Mouse (Mus musculus): ENCODE data around the gene Unc79. TPM values are rescaled to one million over a fixed set of nuclear protein-coding genes. Genes with fewer than 3 reads are reported as not detected.

Unc79 gene
- total RNA-seq (2018; cell fraction: chromatin; rRNA removed): under 1 TPM in 5 of 26 experiments, not detected in 21; 0.08 to 0.37 (median 0.20) TPM
- total RNA-seq (2018; cell fraction: cytosol; rRNA removed): under 1 TPM in 1 of 26 experiments, not detected in 25; 0.41 TPM
- total RNA-seq (2018; cell fraction: nucleus; rRNA removed): under 1 TPM in 3 of 26 experiments, not detected in 23; 0.10 to 0.26 (median 0.11) TPM
- 0.01 TPM in 1 of 3 replicates, not detected in the others for polyA plus RNA-seq (2018)

- Histone ChIP-seq H3K36me3 (ENCODE audit: inconsistent target) (no peaks in the 10 kb centered on the region), H3K27ac (no peak within 1 kb of the TSS), H3K79me2 (ENCODE audit: inconsistent target) (no peaks in the 10 kb centered on the region), H3K4me3 (ENCODE audit: inconsistent target) (no peak within 1 kb of the TSS)
- 2% methylated on average over 48 of the region's 48 CpGs for WGBS (ENCODE audit: missing documents)
Measured at GRCm38 (mm10) chr12:102948778-102949394, at the start of gene Unc79. Gene Unc79, plus strand, starts transcription at chr12:102948859.

- Histone ChIP-seq H3K4me3 (ENCODE audit: inconsistent target) (no peak within 1 kb of the TSS), H3K79me2 (ENCODE audit: inconsistent target) (no peaks in the 10 kb centered on the region), H3K27ac (no peak within 1 kb of the TSS), H3K36me3 (ENCODE audit: inconsistent target) (no peaks in the 10 kb centered on the region)
- 91% methylated on average over 17 of the region's 17 CpGs for WGBS (ENCODE audit: missing documents)
Measured at GRCm38 (mm10) chr12:102899091-102899490, 49.6 kb upstream of the Unc79 start, which contains the start of gene Cox8c. Gene Cox8c, plus strand, starts transcription at chr12:102899316.

GRCm38 (mm10) chr12:102908191-102908590 lies 40.5 kb upstream of the Unc79 start:
- no peaks in the 10 kb centered on the region for H3K79me2 ChIP-seq (ENCODE audit: inconsistent target)
- H3K36me3 ChIP-seq (ENCODE audit: inconsistent target): no peaks in the 10 kb centered on the region
- 76% methylated on average over 3 of the region's 3 CpGs for WGBS (ENCODE audit: missing documents)
- no peak overlapping the region for H3K4me3 ChIP-seq (ENCODE audit: inconsistent target)
- no peak overlapping the region for H3K27ac ChIP-seq

- WGBS (ENCODE audit: missing documents): 18% methylated on average over 2 of the region's 2 CpGs
- Histone ChIP-seq H3K4me3 (ENCODE audit: inconsistent target) (no peak overlapping the region), H3K27ac (no peak overlapping the region), H3K79me2 (ENCODE audit: inconsistent target) (no peaks in the 10 kb centered on the region), H3K36me3 (ENCODE audit: inconsistent target) (no peaks in the 10 kb centered on the region)
Measured at GRCm38 (mm10) chr12:102916073-102916472, 32.6 kb upstream of the Unc79 start.

DNA sequence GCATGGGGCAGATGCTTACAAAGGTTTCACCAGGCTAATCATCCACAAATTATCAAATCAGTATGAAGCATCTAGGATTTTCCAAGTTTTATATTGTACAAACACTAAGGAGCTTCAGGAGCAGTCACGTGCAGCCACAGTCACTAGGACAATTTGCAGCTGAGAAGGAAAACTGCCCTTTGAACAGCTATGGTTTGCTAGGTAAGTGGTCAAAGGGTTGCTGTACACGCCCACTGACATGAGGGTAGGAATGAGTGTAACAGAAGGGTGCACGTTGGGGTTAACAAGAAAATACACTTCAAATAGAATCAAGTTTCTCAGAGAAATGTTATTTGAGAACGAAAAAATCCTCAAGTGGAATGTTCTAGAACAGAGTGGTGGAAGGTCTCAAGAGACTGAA lies 18.9 kb upstream of the Unc79 start:
- H3K36me3 ChIP-seq (ENCODE audit: inconsistent target): no peaks in the 10 kb centered on the region
- no peak overlapping the region for H3K27ac ChIP-seq
- H3K79me2 ChIP-seq (ENCODE audit: inconsistent target): no peaks in the 10 kb centered on the region
- 78% methylated on average over 4 of the region's 4 CpGs for WGBS (ENCODE audit: missing documents)
- no peak overlapping the region for H3K4me3 ChIP-seq (ENCODE audit: inconsistent target)

GRCm38 (mm10) chr12:102930335-102930734 lies 18.3 kb upstream of the Unc79 start:
- H3K36me3 ChIP-seq (ENCODE audit: inconsistent target): no peaks in the 10 kb centered on the region
- H3K4me3 ChIP-seq (ENCODE audit: inconsistent target): no peak overlapping the region
- H3K27ac ChIP-seq: no peak overlapping the region
- 50% methylated on average over 1 of the region's 1 CpGs for whole genome bisulfite sequencing (ENCODE audit: missing documents)
- no peaks in the 10 kb centered on the region for H3K79me2 ChIP-seq (ENCODE audit: inconsistent target)

DNA sequence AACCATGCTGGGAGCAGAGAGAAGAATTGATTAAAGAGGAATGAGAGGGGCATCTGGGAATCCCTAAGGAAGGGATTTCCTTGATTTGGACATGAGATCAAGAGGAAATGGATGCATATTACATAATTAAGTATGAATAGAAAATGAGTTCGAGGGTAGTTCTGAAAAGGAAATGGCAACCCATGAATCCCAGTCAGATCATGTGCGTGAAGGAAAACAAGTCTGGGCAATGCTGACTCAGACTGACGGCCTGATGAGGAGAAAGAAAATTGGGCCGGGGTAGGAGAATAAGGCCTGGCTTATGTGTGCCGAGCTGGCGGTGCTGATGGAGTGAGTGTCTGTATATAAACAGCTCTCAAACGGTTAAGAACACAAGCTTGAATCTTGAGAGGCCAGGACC lies 17.9 kb upstream of the Unc79 start:
- H3K4me3 ChIP-seq (ENCODE audit: inconsistent target): no peak overlapping the region
- no peaks in the 10 kb centered on the region for H3K36me3 ChIP-seq (ENCODE audit: inconsistent target)
- 84% methylated on average over 7 of the region's 7 CpGs for WGBS (ENCODE audit: missing documents)
- no peak overlapping the region for H3K27ac ChIP-seq
- no peaks in the 10 kb centered on the region for H3K79me2 ChIP-seq (ENCODE audit: inconsistent target)

GRCm38 (mm10) chr12:102935892-102936291 lies 12.8 kb upstream of the Unc79 start:
- WGBS (ENCODE audit: missing documents): 73% methylated on average over 1 of the region's 1 CpGs
- Histone ChIP-seq H3K36me3 (ENCODE audit: inconsistent target) (no peaks in the 10 kb centered on the region), H3K27ac (no peak overlapping the region), H3K79me2 (ENCODE audit: inconsistent target) (no peaks in the 10 kb centered on the region), H3K4me3 (ENCODE audit: inconsistent target) (no peak overlapping the region)

GRCm38 (mm10) chr12:102945571-102945970 lies 3.1 kb upstream of the Unc79 start:
- Histone ChIP-seq H3K79me2 (ENCODE audit: inconsistent target) (no peaks in the 10 kb centered on the region), H3K27ac (no peak overlapping the region), H3K36me3 (ENCODE audit: inconsistent target) (no peaks in the 10 kb centered on the region), H3K4me3 (ENCODE audit: inconsistent target) (no peak overlapping the region)
- 60% methylated on average over 1 of the region's 1 CpGs for WGBS (ENCODE audit: missing documents)

DNA sequence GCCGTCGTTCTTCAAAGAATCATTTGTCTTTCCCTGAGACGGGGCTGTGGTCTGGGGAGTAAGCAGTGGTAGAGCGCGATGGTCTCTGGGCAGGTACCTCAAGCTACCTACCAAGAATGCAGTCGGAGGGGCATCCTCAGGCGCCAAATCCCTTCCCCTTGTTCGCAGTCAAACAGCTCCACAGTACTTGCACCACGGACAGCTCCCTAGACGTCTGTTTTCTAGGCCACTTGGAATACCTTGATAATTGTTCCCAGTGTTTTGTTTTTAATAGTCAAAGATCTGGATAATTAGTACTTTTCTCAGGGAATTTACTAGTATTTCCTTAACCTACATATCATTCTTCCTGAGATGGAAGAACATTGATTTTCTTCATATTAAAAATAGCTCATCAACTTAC lies 833 bp upstream of the Unc79 start:
- WGBS (ENCODE audit: missing documents): 36% methylated on average over 10 of the region's 10 CpGs
- Histone ChIP-seq H3K79me2 (ENCODE audit: inconsistent target) (no peaks in the 10 kb centered on the region), H3K36me3 (ENCODE audit: inconsistent target) (no peaks in the 10 kb centered on the region), H3K27ac (no peak overlapping the region), H3K4me3 (ENCODE audit: inconsistent target) (no peak overlapping the region)

DNA sequence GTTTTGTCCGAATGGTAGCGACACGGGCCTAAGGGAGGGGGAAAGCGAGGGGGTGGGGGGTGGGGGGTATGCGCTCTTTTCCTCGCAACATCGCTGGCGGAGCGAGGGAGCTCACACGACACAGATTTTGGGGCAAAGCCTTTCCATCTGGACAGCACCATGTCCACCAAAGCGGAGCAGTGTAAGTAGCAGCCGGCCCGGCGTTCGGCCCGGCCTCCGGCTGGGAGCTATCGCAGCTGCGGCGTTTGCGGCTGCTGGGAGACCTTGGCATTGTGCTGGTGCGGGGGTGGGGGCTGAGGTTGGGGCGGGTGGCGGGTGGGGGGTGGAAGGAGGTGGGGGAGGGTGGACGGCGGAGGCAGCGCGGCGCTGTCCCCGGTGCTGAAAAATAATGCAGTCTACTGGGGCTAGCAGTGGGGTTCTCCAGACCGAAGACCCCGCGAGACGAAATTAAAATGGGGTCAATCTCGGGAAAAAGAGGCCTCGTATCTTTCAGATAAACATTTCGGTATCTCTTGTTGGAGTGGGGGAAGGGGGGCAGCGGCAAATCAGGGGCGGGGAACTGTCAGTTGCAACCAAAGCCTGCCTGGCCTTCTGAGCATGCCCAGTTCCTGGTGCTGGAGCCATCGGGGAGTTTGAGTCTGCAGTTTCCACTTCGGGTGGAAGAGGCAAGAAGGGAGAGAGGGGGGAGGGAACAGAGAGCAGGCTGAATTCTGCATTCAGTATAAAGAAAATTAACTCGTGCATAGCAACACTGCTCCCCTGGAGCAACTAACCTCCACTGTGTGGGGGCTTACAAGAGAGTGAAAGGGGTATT lies 943 bp downstream of the Unc79 start:
- 5% methylated on average over 40 of the region's 42 CpGs for WGBS (ENCODE audit: missing documents)
- Histone ChIP-seq H3K4me3 (ENCODE audit: inconsistent target) (no peak overlapping the region), H3K36me3 (ENCODE audit: inconsistent target) (no peaks in the 10 kb centered on the region)

DNA sequence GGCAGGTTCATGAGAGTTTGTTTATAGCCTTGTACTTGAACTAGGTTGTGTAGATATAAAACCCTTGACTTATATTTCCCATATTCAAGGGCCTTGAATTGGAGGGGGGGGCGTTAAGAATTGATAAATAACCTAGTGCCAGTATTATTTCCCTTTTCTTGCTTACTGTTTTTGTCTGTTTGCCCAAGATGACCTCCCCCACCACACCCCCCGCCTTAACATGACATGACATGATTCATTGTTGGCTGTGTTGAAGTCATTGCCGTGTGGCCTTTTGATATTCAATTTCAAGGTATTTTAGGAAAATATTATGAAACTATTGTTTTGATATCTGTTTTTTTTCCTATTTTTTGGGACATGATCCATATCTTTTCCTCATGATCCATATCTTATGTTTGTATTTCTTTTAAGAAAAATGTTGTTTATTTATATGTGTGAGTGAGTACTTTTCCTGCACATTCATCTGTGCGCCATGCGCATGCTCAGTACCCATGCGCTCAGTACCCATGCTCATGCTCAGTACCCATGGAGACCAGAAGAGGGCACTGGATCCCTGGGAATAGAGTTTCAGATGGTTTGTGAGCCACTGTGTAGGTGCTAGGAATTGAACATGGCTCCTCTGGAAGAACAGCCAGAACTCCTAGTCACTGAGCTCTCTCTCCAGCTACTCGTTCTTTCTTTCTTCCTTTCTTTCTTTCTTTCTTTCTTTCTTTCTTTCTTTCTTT lies 11.6 kb downstream of the Unc79 start:
- Histone ChIP-seq H3K79me2 (ENCODE audit: inconsistent target) (no peaks in the 10 kb centered on the region), H3K36me3 (ENCODE audit: inconsistent target) (no peaks in the 10 kb centered on the region), H3K4me3 (ENCODE audit: inconsistent target) (no peak overlapping the region), H3K27ac (no peak overlapping the region)
- WGBS (ENCODE audit: missing documents): 89% methylated on average over 6 of the region's 7 CpGs

More for the DNA sequence above, 943 bp downstream of the Unc79 start:
- no peaks in the 10 kb centered on the region for H3K79me2 ChIP-seq (ENCODE audit: inconsistent target)
- H3K27ac ChIP-seq: no peak overlapping the region

GRCm38 (mm10) chr12:102961066-102961465 lies 12.4 kb downstream of the Unc79 start:
- Histone ChIP-seq H3K79me2 (ENCODE audit: inconsistent target) (no peaks in the 10 kb centered on the region), H3K36me3 (ENCODE audit: inconsistent target) (no peaks in the 10 kb centered on the region), H3K4me3 (ENCODE audit: inconsistent target) (no peak overlapping the region), H3K27ac (no peak overlapping the region)
- 80% methylated on average over 3 of the region's 3 CpGs for WGBS (ENCODE audit: missing documents)

- WGBS (ENCODE audit: missing documents): 91% methylated on average over 3 of the region's 3 CpGs
- Histone ChIP-seq H3K27ac (no peak overlapping the region), H3K4me3 (ENCODE audit: inconsistent target) (no peak overlapping the region), H3K79me2 (ENCODE audit: inconsistent target) (no peaks in the 10 kb centered on the region), H3K36me3 (ENCODE audit: inconsistent target) (no peaks in the 10 kb centered on the region)
Measured at GRCm38 (mm10) chr12:102964486-102964885, 15.8 kb downstream of the Unc79 start.
